Mouse (Mus musculus): ENCODE measurements at regions not wholly inside any gene's neighbourhood (a gene's known extent, or its start where the extent isn't known, plus 50 kb on each side); places are given as distances from the start of the nearest gene placed in this dataset.

DNA sequence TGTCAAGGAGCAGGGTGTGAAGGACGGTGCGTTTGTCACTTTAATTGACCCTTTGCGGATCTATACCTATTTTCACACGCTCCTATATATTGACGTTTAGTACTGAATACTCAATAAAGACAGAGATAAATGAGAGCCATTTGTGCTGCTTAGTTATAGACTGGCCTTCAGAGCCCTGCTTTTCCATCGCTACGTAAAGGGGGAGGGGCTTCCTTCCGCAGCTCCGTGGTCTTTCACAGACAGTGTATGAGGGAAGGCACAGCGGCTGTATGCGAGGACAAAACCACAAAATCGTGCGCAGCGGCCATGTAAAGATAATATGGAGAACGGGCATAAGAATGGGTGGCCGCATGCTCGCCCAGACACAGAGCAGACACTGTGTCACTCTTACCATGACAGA is 58.4 kb upstream of the Pced1b start:
- peaks cover 4% of the 10 kb centered on the region for H3K27me3 ChIP-seq (replicated peaks)

DNA sequence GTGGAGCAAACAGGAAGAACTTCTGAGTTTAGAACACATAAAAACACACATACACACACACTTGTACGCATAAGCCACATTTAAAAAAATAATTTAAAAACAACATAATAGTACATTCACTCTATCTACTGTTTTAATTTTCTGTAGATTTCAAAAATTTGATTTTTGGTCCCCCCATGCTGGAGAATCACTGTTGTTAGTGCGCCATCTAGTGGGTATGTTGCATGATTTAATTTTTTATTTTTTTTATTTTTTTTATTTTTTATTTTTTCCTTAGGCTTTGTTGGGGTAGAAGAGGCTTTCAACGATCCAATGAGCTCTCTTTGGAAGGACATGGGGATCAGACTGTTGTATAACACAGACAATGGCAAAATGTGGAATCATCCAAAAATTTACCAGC is 59.1 kb upstream of the Pced1b start:
- Histone ChIP-seq H3K36me3 (replicated peaks; ENCODE audit: low read length) (no peaks in the 10 kb centered on the region), H3K4me1 (no peaks in the 10 kb centered on the region), H3K4me3 (replicated peaks) (no peak overlapping the region), H3K27me3 (replicated peaks) (peaks cover 4% of the 10 kb centered on the region), H3K9me3 (no peaks in the 10 kb centered on the region)
- TF ChIP-seq FLI1 (IDR thresholded peaks at IDR 0.05; ENCODE audit: low read length) (no peak), GATA1 (IDR thresholded peaks at IDR 0.05; ENCODE audit: borderline replicate concordance, low read length) (no peak)

More for the DNA sequence above, 58.4 kb upstream of the Pced1b start:
- TF ChIP-seq GATA1 (IDR thresholded peaks at IDR 0.05; ENCODE audit: borderline replicate concordance, low read length) (no peak), FLI1 (IDR thresholded peaks at IDR 0.05; ENCODE audit: low read length) (no peak)
- Histone ChIP-seq H3K4me3 (replicated peaks) (no peak overlapping the region), H3K36me3 (replicated peaks; ENCODE audit: low read length) (no peaks in the 10 kb centered on the region), H3K4me1 (no peaks in the 10 kb centered on the region), H3K9me3 (no peaks in the 10 kb centered on the region)

- Histone ChIP-seq H3K4me1 (no peaks in the 10 kb centered on the region), H3K36me3 (replicated peaks; ENCODE audit: low read length) (no peaks in the 10 kb centered on the region), H3K27me3 (replicated peaks) (peaks cover 7% of the 10 kb centered on the region), H3K9me3 (no peaks in the 10 kb centered on the region), H3K4me3 (replicated peaks) (no peak overlapping the region)
- TF ChIP-seq GATA1 (IDR thresholded peaks at IDR 0.05; ENCODE audit: borderline replicate concordance, low read length) (no peak), FLI1 (IDR thresholded peaks at IDR 0.05; ENCODE audit: low read length) (no peak)
Measured at GRCm38 (mm10) chr15:97186034-97186433, 60.9 kb upstream of the Pced1b start.

DNA sequence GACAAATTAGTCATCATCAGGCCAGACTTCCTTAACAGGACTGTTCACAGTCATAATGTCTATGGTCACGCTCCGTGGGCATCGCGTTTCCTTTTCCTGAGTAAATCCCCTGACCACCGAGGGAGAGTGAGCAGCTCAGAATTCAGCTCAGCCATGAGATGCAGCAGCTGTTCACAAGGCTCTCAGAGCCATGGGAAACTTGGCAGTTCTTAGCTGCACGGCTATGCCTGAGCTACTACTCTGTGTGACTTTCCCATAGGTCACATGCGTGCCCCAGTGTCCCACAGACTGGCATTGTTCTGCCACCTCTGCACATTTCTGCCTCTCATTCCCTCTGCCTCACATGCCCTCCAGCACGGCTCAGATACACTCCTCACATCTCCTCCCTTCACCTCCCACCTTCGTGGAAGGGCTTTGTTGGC is 64.3 kb upstream of the Pced1b start:
- Histone ChIP-seq H3K27me3 (replicated peaks) (peaks cover 5% of the 10 kb centered on the region), H3K4me1 (no peaks in the 10 kb centered on the region), H3K4me3 (replicated peaks) (peak overlapping the region; percentile 46), H3K36me3 (replicated peaks; ENCODE audit: low read length) (no peaks in the 10 kb centered on the region), H3K9me3 (no peaks in the 10 kb centered on the region)
- TF ChIP-seq GATA1 (IDR thresholded peaks at IDR 0.05; ENCODE audit: borderline replicate concordance, low read length) (no peak), FLI1 (IDR thresholded peaks at IDR 0.05; ENCODE audit: low read length) (no peak)

DNA sequence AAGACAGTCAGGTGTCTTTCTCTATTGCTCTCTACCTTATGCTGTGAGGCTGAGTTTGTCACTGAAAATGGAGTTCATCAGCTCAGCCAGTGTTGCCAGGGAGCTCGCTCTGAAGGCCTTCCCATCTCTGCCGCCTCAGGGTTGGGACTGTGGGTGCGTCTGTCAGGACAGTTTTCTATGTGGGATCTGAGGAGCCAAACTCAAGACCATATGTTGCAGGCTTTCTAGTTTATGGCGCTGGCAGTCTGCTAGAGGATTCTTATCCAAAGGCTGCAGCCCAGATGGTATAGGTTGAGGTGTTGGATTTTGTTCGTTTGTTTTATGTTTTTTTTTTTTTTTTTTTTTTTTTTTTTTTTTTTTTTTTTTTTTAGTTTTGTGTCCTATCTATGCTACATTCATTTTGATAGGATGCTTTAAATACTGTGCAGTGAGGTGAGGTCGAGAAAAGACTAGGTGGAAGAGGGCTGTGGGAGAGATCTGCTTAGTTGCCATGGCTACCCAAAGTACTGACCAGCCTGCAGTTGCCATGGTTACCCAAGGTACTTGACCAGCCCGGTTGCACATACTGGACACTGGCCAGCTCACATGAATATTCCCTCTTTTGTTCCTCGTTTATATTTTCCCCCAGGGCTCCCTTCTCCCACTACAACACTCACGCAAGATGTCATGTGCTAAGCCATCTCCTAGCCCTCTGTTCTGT is 65.8 kb upstream of the Pced1b start:
- no peaks in the 10 kb centered on the region for H3K4me1 ChIP-seq
- TF ChIP-seq FLI1 (IDR thresholded peaks at IDR 0.05; ENCODE audit: low read length) (no peak), GATA1 (IDR thresholded peaks at IDR 0.05; ENCODE audit: borderline replicate concordance, low read length) (no peak)
- H3K9me3 ChIP-seq = no peaks in the 10 kb centered on the region
- peaks cover 5% of the 10 kb centered on the region for H3K27me3 ChIP-seq (replicated peaks)
- H3K36me3 ChIP-seq (replicated peaks; ENCODE audit: low read length) = no peaks in the 10 kb centered on the region
- H3K4me3 ChIP-seq (replicated peaks) = peak overlapping the region; percentile 3

DNA sequence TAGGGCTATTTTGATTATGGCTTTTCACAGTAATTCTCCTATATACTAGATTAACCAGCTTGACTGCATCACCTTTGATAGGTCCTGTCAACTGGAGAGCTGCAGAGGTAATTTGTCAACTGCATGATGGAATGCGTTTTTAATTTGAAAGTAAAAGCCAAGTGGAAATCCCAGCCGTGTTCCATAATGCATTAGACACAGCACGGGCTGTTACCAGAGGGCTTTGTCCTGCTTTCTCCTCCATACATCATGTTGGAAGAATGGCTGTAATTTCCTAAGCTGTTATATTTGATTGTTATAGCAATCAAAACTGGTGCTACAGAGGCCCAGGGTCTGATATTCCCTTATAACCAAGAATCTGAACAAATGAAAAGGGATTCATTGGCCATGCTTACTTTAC is 68.6 kb upstream of the Pced1b start:
- Histone ChIP-seq H3K4me3 (replicated peaks) (no peak overlapping the region), H3K4me1 (no peaks in the 10 kb centered on the region), H3K9me3 (peaks cover 6% of the 10 kb centered on the region; the same call in 1 of the 2 replicates), H3K36me3 (replicated peaks; ENCODE audit: low read length) (no peaks in the 10 kb centered on the region), H3K27me3 (replicated peaks) (peaks cover 3% of the 10 kb centered on the region)
- TF ChIP-seq FLI1 (IDR thresholded peaks at IDR 0.05; ENCODE audit: low read length) (no peak), GATA1 (IDR thresholded peaks at IDR 0.05; ENCODE audit: borderline replicate concordance, low read length) (no peak)

DNA sequence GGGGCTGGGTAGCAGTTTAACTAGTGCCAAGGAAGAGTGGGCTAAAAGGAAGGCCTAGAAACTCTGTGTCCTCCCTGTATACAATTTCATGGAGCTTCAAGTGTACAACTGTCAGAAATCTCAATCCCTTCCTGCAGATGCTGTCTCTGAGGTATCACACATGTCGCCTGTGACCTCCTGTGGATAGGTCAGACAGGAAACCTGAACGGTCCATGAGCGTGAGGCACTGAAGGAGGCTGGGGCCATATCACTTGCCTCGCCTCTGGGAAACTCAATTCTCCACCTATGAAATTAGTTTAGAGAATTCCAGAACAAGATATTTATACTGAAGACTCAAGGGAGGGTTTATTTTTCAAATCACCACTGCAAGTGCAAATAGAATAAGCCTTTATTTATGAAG is 69.1 kb upstream of the Pced1b start:
- no peak for TF ChIP-seq GATA1 (IDR thresholded peaks at IDR 0.05; ENCODE audit: borderline replicate concordance, low read length)
- no peak for TF ChIP-seq FLI1 (IDR thresholded peaks at IDR 0.05; ENCODE audit: low read length)
- peaks cover 3% of the 10 kb centered on the region for H3K27me3 ChIP-seq (replicated peaks)
- H3K4me1 ChIP-seq = no peaks in the 10 kb centered on the region
- H3K36me3 ChIP-seq (replicated peaks; ENCODE audit: low read length) = no peaks in the 10 kb centered on the region
- H3K4me3 ChIP-seq (replicated peaks) = no peak overlapping the region
- peaks cover 11% of the 10 kb centered on the region; the same call in 1 of the 2 replicates for H3K9me3 ChIP-seq

- Histone ChIP-seq H3K9me3 (peaks cover 19% of the 10 kb centered on the region), H3K36me3 (replicated peaks; ENCODE audit: low read length) (no peaks in the 10 kb centered on the region), H3K4me1 (no peaks in the 10 kb centered on the region), H3K27me3 (replicated peaks) (no peaks in the 10 kb centered on the region), H3K4me3 (replicated peaks) (no peak overlapping the region)
- TF ChIP-seq GATA1 (IDR thresholded peaks at IDR 0.05; ENCODE audit: borderline replicate concordance, low read length) (no peak), FLI1 (IDR thresholded peaks at IDR 0.05; ENCODE audit: low read length) (no peak)
Measured at GRCm38 (mm10) chr15:97174989-97175388, 71.9 kb upstream of the Pced1b start.

- H3K36me3 ChIP-seq (replicated peaks; ENCODE audit: low read length) = no peaks in the 10 kb centered on the region
- H3K9me3 ChIP-seq = peaks cover 30% of the 10 kb centered on the region
- H3K4me3 ChIP-seq (replicated peaks) = peak overlapping the region; percentile 16
- TF ChIP-seq GATA1 (IDR thresholded peaks at IDR 0.05; ENCODE audit: borderline replicate concordance, low read length) (no peak), FLI1 (IDR thresholded peaks at IDR 0.05; ENCODE audit: low read length) (no peak)
- no peaks in the 10 kb centered on the region for H3K4me1 ChIP-seq
- no peaks in the 10 kb centered on the region for H3K27me3 ChIP-seq (replicated peaks)
Measured at GRCm38 (mm10) chr15:97173233-97173632, 73.7 kb upstream of the Pced1b start.

DNA sequence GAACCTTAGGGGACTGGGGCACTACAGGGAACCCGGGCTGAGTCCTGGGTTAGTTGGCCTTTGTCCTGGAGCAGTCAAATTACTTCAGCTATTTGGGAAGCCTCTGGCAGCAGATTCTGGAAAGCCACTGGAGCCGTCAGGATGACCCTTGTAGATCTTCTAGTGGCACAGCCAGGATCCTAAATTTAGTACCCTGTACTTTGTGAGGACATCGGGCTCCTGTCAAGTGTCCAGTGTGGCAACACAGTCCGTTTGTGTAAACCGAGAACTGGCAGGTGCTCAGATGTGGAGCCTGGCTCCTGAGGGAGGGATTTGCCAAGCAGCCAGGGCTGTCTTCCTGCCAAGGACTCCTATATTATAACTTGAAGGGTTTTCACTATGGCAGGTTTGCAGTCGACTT is 76.8 kb upstream of the Pced1b start:
- no peaks in the 10 kb centered on the region for H3K27me3 ChIP-seq (replicated peaks)
- H3K4me1 ChIP-seq = no peaks in the 10 kb centered on the region
- no peak overlapping the region for H3K4me3 ChIP-seq (replicated peaks)
- TF ChIP-seq GATA1 (IDR thresholded peaks at IDR 0.05; ENCODE audit: borderline replicate concordance, low read length) (no peak), FLI1 (IDR thresholded peaks at IDR 0.05; ENCODE audit: low read length) (no peak)
- H3K36me3 ChIP-seq (replicated peaks; ENCODE audit: low read length) = no peaks in the 10 kb centered on the region
- peaks cover 38% of the 10 kb centered on the region for H3K9me3 ChIP-seq

Measured in megakaryocyte, embryonic 14.5 days (primary cell).